Mouse (Mus musculus): ENCODE measurements around the gene Gp1ba.

DNA sequence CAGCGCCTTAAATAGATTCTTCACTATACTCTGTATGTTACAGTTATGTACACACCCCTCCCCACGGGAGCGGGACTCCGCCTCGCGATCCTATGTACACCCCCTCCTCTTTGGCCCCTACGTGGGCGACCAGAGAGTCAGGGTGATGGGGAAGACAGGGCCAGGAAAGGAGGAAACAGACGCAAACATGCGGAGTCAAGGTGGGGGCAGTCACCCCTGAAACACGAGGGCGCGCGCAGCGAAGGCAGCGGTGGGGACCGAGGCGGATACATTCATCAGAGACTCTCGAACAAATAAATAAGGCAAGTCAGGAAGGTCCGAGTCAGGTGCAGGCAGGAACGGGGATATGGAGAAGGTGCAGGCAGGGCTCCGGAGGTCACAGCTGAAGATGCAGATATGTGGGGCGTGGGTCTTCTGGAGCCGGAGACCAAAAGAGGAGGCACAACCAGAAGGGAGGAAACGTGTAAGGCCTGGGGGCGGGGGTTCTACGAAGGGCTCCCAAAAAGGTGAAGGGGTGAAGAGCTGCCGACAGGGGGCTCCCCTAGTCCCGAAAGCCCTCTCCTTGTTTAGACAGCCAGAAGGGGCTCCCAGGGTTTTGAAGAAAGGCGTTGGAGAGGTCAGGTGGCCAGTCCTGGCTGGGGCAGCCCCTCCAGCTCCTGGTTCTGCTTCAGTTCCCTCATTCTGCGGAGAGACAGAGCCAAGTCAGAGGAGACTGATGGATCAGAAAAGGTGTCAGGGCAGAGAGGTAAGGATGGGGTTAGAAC is 30.8 kb downstream of the Gp1ba start:
- no peak for TF ChIP-seq CTCF (IDR thresholded peaks at IDR 0.05; ENCODE audit: control insufficient read depth, insufficient read depth, insufficient replicate concordance, low read depth, low read length)
- no peak for TF ChIP-seq POLR2A (IDR thresholded peaks at IDR 0.05; ENCODE audit: control insufficient read depth, low read depth, low read length)

All from testis, adult 2 months (tissue).